Mouse (Mus musculus) G1E (cell line): ENCODE results near the gene Fgfr3.

Experiments
- CTCF ChIP-seq: IDR thresholded peaks from 2 replicates; pipeline ENCODE4 v1.5.1; 2012; ENCODE audit warnings: low read depth, low read length, inconsistent platforms, mixed read lengths
- GATA1 ChIP-seq: IDR thresholded peaks from 2 replicates; pipeline ENCODE4 v1.6.1; 2012; ENCODE audit warnings: borderline replicate concordance, low read length, inconsistent platforms, mixed read lengths
- GATA2 ChIP-seq: IDR thresholded peaks from 2 replicates; pipeline ENCODE4 v1.6.1; 2012; ENCODE audit warnings: low read depth, low read length, inconsistent platforms, borderline replicate concordance
- POLR2AphosphoS5 ChIP-seq: IDR thresholded peaks from 2 replicates; pipeline ENCODE4 v1.6.1; 2012; ENCODE audit warnings: low read depth, low read length, inconsistent platforms; ENCODE audit not compliant: insufficient replicate concordance

DNA sequence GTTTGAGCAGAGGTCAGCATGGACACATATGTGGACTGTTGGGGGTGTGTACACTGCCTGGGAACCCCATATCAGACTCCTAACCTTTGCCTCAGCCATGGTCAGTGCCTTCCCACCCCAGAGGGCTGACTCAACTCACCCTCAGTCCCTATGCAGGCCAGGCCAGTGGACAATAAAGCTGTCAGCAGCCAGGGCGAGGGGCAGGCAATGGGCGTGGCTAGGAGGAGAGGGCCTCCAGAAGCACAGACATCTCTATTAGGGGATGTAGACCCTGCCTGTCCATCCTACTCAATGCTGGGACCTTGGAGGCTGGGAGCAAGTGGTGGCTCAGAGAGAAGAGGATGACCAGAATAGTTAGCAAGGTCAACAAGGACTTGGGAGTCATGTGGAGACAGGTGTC is 6.3 kb upstream of the Fgfr3 start:
- TF ChIP-seq CTCF, result no peak
- TF ChIP-seq GATA2, result no peak
- no peak for TF ChIP-seq POLR2AphosphoS5
- TF ChIP-seq GATA1, result no peak
